Mouse (Mus musculus) common myeloid progenitor, adult 5-6 weeks (primary cell): Measurements from ENCODE around the gene Trappc12. TPM values are rescaled to one million over a fixed set of nuclear protein-coding genes. Genes with fewer than 3 reads are reported as not detected.
"Not testable (repeated sequence)": the region's sequence is repeated elsewhere in the genome, so short reads cannot be mapped to it uniquely, and the experiment has no call there.

ENCODE experiments used
- ATAC-seq: replicated peaks from 2 replicates; pipeline ENCODE4 v1.8.0; 2016; ENCODE audit warnings: low read depth, mild to moderate bottlenecking, moderate TSS enrichment, inconsistent platforms; ENCODE audit not compliant: poor library complexity, severe bottlenecking
- total RNA-seq: library from RNA; stranded (forward); fragments of 200-1000, 187-1606 nt; gene quantifications from 2 replicates; pipeline ENCODE4 v1.2.3, GENCODE M21; 2017

Gene Trappc12
- total RNA-seq, 1 experiment from 2014 or later = 57.3 TPM

DNA sequence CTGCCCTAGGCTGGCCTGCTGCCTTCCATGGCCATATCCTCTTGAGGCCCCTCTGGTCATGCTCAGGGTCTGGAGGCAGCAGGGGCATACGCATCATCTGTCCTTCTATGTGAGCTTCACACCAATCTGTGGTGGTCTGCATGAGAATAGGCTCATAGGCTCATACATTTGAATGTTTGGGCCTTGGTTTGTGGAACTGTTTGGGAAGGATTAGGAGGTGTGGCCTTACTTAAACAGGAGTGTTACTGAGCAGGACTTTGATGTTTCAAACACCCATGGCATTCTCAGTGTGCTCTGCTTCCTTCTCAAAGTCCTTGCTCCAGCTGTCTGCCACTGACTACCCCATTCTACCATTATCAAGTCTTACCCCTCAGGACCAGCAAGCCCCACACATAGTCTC, 16.0 kb downstream of the Trappc12 start:
- ATAC-seq = no peak

DNA sequence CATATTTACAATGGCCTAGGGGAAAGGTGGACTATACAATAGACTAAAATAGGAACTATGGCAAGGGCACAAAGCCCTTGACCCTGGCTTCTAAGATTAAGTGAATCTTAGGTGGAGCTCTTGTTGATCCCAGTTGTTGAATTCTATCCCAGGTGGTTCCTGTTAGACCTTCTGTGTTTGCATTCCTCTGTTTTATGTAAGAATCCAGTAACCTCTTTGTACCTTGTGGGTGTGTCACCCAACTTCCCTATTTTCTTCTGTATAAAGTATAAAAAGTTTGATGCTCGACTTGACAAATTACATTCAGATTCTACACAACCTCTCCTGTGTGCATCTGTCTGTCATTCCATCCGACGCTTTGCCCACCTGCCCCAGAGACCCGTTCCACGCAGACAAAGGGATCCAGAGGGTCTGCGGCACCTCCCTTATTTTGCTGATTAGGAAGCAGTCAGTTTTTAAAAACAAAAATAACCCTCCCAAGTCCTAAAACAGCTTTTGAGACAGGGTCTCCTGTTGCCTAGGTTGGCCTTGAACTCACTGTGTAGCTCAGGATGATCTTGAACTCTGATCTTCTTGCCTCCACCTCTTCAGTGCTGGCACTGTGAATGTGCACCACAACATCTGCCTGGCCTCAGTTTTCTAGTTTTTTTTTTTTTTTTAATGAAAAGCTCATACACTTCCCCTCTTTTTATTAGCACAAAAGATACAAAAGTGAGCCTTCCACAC, 16.6 kb downstream of the Trappc12 start:
- not testable (repeated sequence) for ATAC-seq

GRCm38 (mm10) chr12:28732631-28733030, 17.6 kb downstream of the Trappc12 start:
- peak; percentile 84 for ATAC-seq

- ATAC-seq = no peak
Measured at GRCm38 (mm10) chr12:28727061-28727460, 23.2 kb downstream of the Trappc12 start.

DNA sequence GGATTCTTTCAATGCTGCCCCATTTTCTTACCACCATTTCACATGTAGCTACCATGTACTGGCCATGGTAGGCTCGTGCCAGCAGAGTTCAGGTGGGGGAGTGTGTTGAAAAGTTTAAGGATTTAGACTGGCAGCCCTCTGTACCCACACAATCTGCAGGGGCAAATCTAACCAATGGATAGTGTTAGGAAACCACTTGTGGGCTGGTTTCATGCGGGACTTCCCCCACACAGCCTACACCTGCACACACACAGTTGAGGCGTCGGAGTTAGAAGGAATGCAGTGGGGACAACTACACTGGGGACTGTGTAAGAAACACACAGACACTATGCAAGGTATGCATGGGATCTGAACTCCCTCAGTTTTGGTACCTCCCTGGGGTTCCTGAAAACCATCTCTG, 24.1 kb downstream of the Trappc12 start:
- ATAC-seq = no peak

DNA sequence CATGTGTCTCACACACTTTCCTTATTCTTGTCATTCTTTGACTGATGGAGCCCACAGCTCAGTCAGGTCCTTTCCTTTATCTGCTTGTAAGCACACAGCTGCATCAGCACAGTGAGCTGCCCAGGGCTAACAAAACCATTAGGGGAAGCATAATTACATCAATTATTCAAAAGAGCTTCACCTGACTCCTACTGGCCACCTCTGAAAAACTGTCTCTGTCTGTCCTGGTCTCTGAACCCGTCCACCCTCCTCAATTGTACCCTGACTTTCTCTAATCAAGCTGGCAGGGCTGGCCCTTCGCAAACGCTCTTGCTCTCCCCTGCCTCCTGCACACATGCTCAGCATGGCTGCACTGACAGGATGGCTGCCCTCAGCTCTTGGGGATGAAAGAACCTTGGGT, 25.9 kb downstream of the Trappc12 start:
- ATAC-seq = no peak

DNA sequence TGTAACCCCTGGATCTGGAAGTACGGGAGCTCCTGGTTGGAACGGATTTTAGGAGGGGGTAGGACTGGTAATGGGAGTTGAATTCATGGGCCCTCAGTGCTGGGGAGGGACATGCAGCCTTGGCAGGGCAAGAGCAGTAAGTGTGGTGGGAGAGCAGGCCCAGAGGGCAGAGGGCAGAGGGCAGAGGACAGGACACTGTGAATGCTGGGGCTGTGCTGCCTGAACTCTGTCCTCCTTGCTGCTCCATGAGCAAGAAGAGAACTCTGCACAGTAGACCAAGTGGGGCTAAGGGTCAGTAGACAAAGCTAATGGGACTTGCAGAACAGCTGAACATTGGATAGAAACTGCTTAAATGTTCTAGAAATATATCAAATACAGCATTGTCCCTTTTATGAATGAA, 32.2 kb downstream of the Trappc12 start:
- no peak for ATAC-seq

GRCm38 (mm10) chr12:28717066-28717465, 33.2 kb downstream of the Trappc12 start:
- no peak for ATAC-seq

DNA sequence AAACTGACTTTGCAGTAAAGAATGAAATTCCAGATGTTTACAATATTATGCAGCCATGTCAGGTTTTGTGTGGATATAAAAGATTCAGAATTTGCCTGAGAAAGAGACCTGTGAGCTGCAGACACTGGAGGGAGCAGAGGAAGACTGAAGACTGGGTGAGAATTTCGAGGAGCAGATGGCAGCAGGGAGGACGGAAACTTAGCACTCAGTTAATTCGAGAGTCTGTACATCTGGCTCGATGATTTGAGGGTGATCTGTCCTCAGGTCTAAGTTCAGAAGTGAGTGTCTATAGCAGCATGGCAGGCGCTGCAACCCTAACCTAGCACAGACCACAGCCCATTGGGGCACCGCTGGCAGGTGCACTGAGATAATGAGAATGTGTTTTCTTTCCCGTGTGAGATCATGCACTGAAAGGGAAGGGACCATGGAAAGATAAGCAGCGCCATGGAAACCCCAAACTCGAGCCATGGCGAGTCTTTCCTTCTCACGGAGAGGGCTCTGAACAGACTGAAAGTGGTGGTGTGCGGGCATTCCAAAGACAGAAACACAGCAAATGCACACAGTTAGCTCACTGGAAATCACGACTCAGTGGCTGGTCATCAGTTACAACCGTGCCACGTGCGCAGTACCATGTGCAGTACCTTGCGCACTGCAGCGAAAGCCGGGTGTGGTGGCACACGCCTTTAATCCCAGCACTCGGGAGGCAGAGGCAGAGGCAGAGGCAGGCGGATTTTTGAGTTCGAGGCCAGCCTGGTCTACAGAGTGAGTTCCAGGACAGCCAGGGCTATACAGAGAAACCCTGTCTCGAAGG, 35.2 kb downstream of the Trappc12 start:
- no peak for ATAC-seq

DNA sequence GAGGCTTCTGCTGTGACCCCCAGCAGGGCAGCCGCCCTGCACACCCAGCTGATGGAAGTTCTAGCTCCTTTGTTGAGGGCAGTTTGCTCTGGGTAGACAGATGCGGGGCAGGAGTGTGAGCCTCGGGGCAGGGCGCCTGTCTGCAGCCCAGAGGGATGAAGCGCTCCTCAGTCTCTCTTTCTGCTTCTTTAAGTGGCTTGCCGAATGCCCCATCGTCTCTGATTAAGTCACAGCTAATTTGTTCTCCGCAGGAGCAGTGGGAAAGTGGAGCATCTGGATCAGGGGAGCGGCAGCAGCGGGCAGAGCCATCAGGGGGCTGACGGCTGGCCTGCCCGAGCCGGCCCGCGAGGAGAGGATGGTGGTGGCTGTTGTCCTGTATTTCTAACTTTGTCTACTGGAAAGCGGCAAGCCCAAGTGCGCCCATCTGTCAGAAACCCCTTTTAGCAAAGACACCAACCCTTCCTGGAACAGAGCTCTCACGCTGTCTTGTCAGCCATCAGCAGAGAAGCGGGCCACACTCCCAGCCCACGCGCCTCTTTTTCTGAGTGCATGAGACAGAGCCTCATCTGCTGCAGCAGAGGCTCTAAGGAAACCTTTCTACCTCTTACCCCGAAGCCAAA, 39.6 kb downstream of the Trappc12 start:
- ATAC-seq = no peak

- ATAC-seq = no peak
Measured at GRCm38 (mm10) chr12:28708154-28708553, 42.1 kb downstream of the Trappc12 start.

GRCm38 (mm10) chr12:28705204-28705603, 45.1 kb downstream of the Trappc12 start:
- ATAC-seq = no peak

DNA sequence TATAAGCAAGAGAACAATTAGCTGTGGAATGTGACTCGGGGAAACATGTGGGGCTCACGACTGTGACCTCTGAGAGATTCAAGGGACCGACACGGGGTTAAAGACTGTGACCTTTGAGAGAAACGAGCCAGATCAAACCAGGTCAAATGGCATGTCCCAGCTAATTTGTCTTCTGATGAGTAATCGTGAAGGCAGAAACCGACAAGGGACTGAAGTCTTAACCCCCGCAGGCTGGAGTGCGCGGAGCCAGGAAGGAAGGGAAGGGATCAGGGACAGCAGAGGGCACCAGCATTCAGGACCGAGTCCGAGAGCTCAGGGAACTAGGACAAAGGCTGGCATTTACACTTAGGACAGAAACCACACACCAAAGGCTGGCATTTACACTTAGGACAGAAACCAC, 45.9 kb downstream of the Trappc12 start:
- ATAC-seq = no peak

- no peak for ATAC-seq
Measured at GRCm38 (mm10) chr12:28701302-28701701, 49.0 kb downstream of the Trappc12 start.

DNA sequence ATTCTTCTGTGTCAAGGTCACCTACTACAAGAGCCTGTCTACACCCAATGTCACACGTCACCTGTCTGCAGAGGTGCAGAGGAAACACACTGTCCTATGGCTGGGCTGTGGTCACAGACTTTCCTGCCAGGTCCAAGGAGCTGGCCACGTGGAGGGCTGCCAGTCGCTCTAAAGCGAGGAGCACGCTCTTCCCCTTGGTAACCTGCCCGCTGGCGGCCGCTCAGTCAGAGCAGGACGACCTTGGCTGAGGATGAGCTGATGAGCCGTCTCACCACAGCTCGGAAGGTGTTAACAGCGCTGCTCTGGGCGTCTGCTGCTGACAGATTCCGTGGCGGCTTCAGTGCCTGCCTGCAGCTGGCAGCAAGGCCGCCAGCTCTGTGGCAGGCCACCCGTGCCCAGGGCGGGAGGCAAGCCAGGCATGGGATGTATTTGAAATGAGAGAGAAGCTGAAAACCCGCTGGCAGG, 49.7 kb downstream of the Trappc12 start:
- ATAC-seq = no peak

GRCm38 (mm10) chr12:28700101-28700511, 50.2 kb downstream of the Trappc12 start:
- ATAC-seq = no peak

- peak; percentile 75 for ATAC-seq
Measured at GRCm38 (mm10) chr12:28699656-28700055, 50.6 kb downstream of the Trappc12 start.

DNA sequence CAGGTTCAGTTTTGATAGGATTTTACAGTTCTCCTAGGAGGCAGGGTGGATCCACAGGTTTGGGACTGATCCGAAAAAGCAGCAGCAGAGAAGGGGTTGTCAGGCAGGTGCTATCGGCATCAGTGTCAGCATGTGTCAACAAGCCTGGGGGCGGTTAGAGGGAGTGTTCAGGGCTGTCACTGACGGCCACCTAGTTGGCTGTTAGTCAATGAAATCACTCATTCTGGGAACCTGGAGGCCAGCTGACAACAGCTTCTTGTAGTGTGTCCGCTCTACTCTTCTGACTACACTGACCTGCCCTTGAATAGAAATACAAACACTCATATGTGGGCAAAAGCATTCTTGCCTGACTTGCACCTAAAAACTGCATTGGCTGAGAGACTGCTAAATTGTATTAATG, 51.2 kb downstream of the Trappc12 start:
- ATAC-seq = no peak

DNA sequence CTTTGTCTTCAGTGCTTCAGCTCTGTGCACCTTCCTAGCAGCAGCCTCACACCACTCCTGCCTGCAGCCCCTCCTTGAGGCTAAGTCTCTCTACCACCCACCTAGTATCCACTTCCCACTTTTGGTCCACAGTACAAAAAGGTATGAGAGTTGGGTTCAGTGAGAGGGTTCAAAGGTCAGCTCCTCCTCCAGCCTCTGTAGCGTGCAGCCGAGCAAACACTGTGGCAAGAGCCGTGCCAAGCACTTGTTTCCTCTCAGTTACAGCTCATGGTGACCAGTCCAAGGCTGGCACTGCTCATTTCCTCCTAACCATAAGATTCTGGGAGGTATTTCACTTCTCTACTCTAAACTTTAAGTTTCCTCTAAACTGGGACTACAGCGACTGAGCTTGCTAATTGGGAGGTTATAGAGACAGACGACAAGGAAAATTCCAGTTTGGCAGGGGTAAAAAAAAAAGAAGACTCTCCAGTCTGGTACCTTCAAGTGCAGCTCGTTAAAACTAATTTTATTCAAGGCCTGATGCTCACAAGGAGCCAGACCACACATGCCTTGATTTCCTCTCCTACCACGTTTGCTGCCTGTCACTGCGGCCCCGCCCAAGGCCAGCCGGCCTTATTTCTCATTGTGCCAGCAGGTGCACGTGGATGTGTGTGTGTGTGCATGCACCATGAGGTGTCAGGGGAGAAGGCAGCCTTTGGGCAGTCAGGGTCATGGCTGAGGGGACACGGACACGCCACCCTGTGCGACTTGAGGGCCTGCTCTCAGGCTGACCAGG, 52.3 kb downstream of the Trappc12 start:
- peak; percentile 20 for ATAC-seq

DNA sequence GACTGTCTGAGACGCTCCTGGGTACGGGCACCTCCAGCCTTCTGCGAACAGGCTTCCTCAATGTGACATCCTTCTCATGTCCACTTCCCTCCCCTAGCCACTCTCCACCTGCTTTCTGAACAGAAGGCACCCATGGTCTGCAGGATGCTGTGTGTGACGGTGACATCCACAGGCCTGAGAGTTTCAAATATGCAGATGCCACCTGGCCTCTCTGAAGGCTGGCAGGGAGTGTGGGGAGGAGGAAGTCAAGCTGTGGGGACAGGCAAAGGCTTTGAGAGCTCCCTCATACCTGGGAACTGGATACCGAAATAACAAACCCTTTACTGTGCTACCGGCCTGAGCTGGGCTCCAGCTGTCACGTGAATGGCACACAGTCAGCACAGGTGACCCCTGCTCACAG, 55.5 kb downstream of the Trappc12 start:
- ATAC-seq = no peak
